Mouse (Mus musculus) Patski (cell line): Measurements from ENCODE around the gene B4galt2. TPM values are rescaled to one million over a fixed set of nuclear protein-coding genes. Genes with fewer than 3 reads are reported as not detected.

Experiments
- ATAC-seq: fragments of 100-300 bp; one replicate; pipeline ENCODE4 v1.8.0; 2021
- CTCF ChIA-PET: fragments of 350-600 bp; sonication (Branson Sonifier 250); formaldehyde crosslinking; loops from one replicate; lab custom pipeline; 2022; ENCODE audit warnings: inconsistent platforms; lab: Charles Lee
- POLR2A ChIA-PET: fragments of 350-600 bp; sonication (Branson Sonifier 250); formaldehyde crosslinking; loops from one replicate; lab custom pipeline; 2022; ENCODE audit warnings: antibody characterized with exemption, inconsistent platforms; lab: Charles Lee
- DNase-seq: peaks from one replicate; pipeline ENCODE4 v3.0.0-alpha.2; 2011; ENCODE audit warnings: low read depth, low spot score
- H3K27me3 ChIP-seq: fragments of 371-371 bp; one replicate; pipeline ENCODE4 v1.5.1; 2021
- CTCF ChIP-seq: fragments of 100-300 bp; IDR thresholded peaks from one replicate; pipeline ENCODE4 v1.5.1; 2021
- in situ Hi-C: fragments of 300-500 bp; cut with MboI; formaldehyde crosslinking; loops from 3 replicates; pipeline ENCODE4 v1.11.1; 2018; ENCODE audit warnings: low pct_unique_long_range_greater_than_20kb, mixed read lengths
- polyA plus RNA-seq: library from polyadenylated mRNA; unstranded; gene quantifications from one replicate; pipeline ENCODE4 v1.2.3, GENCODE M21; 2021

The B4galt2 gene
- polyA plus RNA-seq, 1 experiment from 2014 or later, result 26.0 TPM

- in situ Hi-C loops, result no loop called here
- no peaks in the 10 kb centered on the region for H3K27me3 ChIP-seq
- POLR2A ChIA-PET, result no interaction called here
- no peak for ATAC-seq
- TF ChIP-seq CTCF, result no peak
- CTCF ChIA-PET, result interaction anchor here (1.0 to 1.8 kb wide), 2 partner anchors 10 to 165 kb away, joined by 3 to 6 read pairs; partner anchors contain the start of gene Artn
- no peak for DNase-seq
These were observed 35.0 kb upstream of the B4galt2 start for GRCm38 (mm10) chr4:117918261-117918660.

GRCm38 (mm10) chr4:117917847-117918246 lies 34.6 kb upstream of the B4galt2 start:
- no peaks in the 10 kb centered on the region for H3K27me3 ChIP-seq
- ChIA-PET POLR2A (no interaction called here), CTCF (interaction anchor here (1.0 to 1.8 kb wide), 2 partner anchors 11 to 166 kb away, joined by 3 to 6 read pairs; partner anchors contain the start of gene Artn)
- ATAC-seq (no peak), DNase-seq (no peak)
- TF ChIP-seq CTCF, result no peak
- in situ Hi-C loops, result no loop called here

GRCm38 (mm10) chr4:117917402-117917801 lies 34.1 kb upstream of the B4galt2 start:
- in situ Hi-C loops, result no loop called here
- H3K27me3 ChIP-seq, result no peaks in the 10 kb centered on the region
- no peak for TF ChIP-seq CTCF
- DNase-seq (no peak), ATAC-seq (no peak)
- ChIA-PET CTCF (interaction anchor here (1.0 to 1.8 kb wide), 2 partner anchors 11 to 166 kb away, joined by 3 to 6 read pairs; partner anchors contain the start of gene Artn), POLR2A (no interaction called here)

GRCm38 (mm10) chr4:117916386-117916785 lies 33.1 kb upstream of the B4galt2 start:
- POLR2A ChIA-PET, result interaction anchor here (0.7 kb wide), 1 partner anchor 12 kb away, joined by 3 read pairs; the partner anchor contains the start of gene Artn
- H3K27me3 ChIP-seq, result no peaks in the 10 kb centered on the region
- in situ Hi-C loops, result no loop called here
- ATAC-seq (no peak), DNase-seq (no peak)
- CTCF ChIA-PET, result interaction anchor here (1.0 to 1.2 kb wide), 2 partner anchors 11 to 57 kb away, joined by 3 to 5 read pairs; no protein-coding TSS in a partner anchor
- TF ChIP-seq CTCF, result no peak

GRCm38 (mm10) chr4:117915489-117916105 lies 32.3 kb upstream of the B4galt2 start:
- ChIA-PET POLR2A (interaction anchor here (0.7 kb wide), 1 partner anchor 215 kb away, joined by 8 read pairs; no protein-coding TSS in a partner anchor), CTCF (interaction anchor here (1.0 to 1.2 kb wide), 2 partner anchors 12 to 56 kb away, joined by 3 to 5 read pairs; no protein-coding TSS in a partner anchor)
- TF ChIP-seq CTCF, result no peak
- in situ Hi-C loops, result no loop called here
- no peaks in the 10 kb centered on the region for H3K27me3 ChIP-seq
- no peak for ATAC-seq
- no peak for DNase-seq

- CTCF ChIA-PET, result no interaction called here
- ATAC-seq (peak; percentile 74), DNase-seq (peak; percentile 41)
- in situ Hi-C loops, result no loop called here
- TF ChIP-seq CTCF, result no peak
- POLR2A ChIA-PET, result interaction anchor here (1.0 kb wide), 2 partner anchors 9 to 102 kb away, joined by 3 read pairs; no protein-coding TSS in a partner anchor
- no peaks in the 10 kb centered on the region for H3K27me3 ChIP-seq
These were observed 31.5 kb upstream of the B4galt2 start, which contains the start of gene Ipo13 for GRCm38 (mm10) chr4:117914591-117915442. TSS of gene Ipo13 (minus strand) at chr4:117914999.

- TF ChIP-seq CTCF, result no peak
- ChIA-PET CTCF (no interaction called here), POLR2A (interaction anchor here (0.7 to 1.0 kb wide), 4 partner anchors 8 to 103 kb away, joined by 3 to 9 read pairs (median 6); no protein-coding TSS in a partner anchor)
- no peaks in the 10 kb centered on the region for H3K27me3 ChIP-seq
- ATAC-seq (no peak), DNase-seq (no peak)
- in situ Hi-C loops, result no loop called here
These were observed 30.7 kb upstream of the B4galt2 start for GRCm38 (mm10) chr4:117914031-117914430.

GRCm38 (mm10) chr4:117913421-117913820 lies 30.1 kb upstream of the B4galt2 start:
- POLR2A ChIA-PET, result interaction anchor here (0.7 to 0.8 kb wide), 2 partner anchors 21 to 22 kb away, joined by 9 read pairs; no protein-coding TSS in a partner anchor
- ATAC-seq (no peak), DNase-seq (no peak)
- CTCF ChIA-PET, result interaction anchor here (1.3 kb wide), 1 partner anchor 14 kb away, joined by 4 read pairs; no protein-coding TSS in a partner anchor
- no peaks in the 10 kb centered on the region for H3K27me3 ChIP-seq
- no peak for TF ChIP-seq CTCF
- in situ Hi-C loops, result no loop called here

GRCm38 (mm10) chr4:117912685-117913273 lies 29.5 kb upstream of the B4galt2 start:
- in situ Hi-C loops, result no loop called here
- CTCF ChIA-PET, result interaction anchor here (1.0 to 1.3 kb wide), 2 partner anchors 15 to 22 kb away, joined by 3 to 4 read pairs; no protein-coding TSS in a partner anchor
- DNase-seq (no peak), ATAC-seq (peak; percentile 8)
- POLR2A ChIA-PET, result interaction anchor here (0.8 to 1.2 kb wide), 3 partner anchors 15 to 171 kb away, joined by 3 to 9 read pairs (median 4); no protein-coding TSS in a partner anchor
- no peaks in the 10 kb centered on the region for H3K27me3 ChIP-seq
- TF ChIP-seq CTCF, result no peak
